Mouse (Mus musculus): ENCODE results near the gene Tymp. TPM values are rescaled to one million over a fixed set of nuclear protein-coding genes. Genes with fewer than 3 reads are reported as not detected.

Gene Tymp
- 3.1 and 3.7 TPM in 2 replicates for polyA plus RNA-seq (2012; rRNA removed)

GRCm38 (mm10) chr15:89376957-89377356 lies at the start of gene Tymp:
TSS of gene Tymp (minus strand) at chr15:89377039.
- no peak within 1 kb of the TSS for H3K27ac ChIP-seq (ENCODE audit: insufficient read depth, low read length)
- no peak within 1 kb of the TSS; the same call in 1 of the 2 replicates for H3K4me3 ChIP-seq (ENCODE audit: insufficient read depth, low read length)
- no peaks in the 10 kb centered on the region for H3K4me1 ChIP-seq (ENCODE audit: control insufficient read depth, insufficient read depth, low read length)
- TF ChIP-seq CTCF (IDR thresholded peaks at IDR 0.05; ENCODE audit: extremely low read depth, insufficient read depth, low read length) (no peak), POLR2A (IDR thresholded peaks at IDR 0.05; ENCODE audit: extremely low read depth, insufficient read depth, low read length) (no peak)

- no peak within 1 kb of the TSS for H3K4me3 ChIP-seq (ENCODE audit: insufficient read depth, low read length)
- H3K27ac ChIP-seq (ENCODE audit: insufficient read depth, low read length) = no peak within 1 kb of the TSS
- TF ChIP-seq CTCF (IDR thresholded peaks at IDR 0.05; ENCODE audit: extremely low read depth, insufficient read depth, low read length) (no peak), POLR2A (IDR thresholded peaks at IDR 0.05; ENCODE audit: extremely low read depth, insufficient read depth, low read length) (no peak)
- no peaks in the 10 kb centered on the region; the same call in 1 of the 2 replicates for H3K4me1 ChIP-seq (ENCODE audit: control insufficient read depth, insufficient read depth, low read length)
Observed at GRCm38 (mm10) chr15:89425711-89426121, 48.9 kb upstream of the Tymp start, which contains the start of gene Cpt1b. TSS of gene Cpt1b (minus strand) at chr15:89425863.

- H3K4me3 ChIP-seq (ENCODE audit: insufficient read depth, low read length) = no peak overlapping the region
- TF ChIP-seq POLR2A (IDR thresholded peaks at IDR 0.05; ENCODE audit: extremely low read depth, insufficient read depth, low read length) = no peak
- TF ChIP-seq CTCF (IDR thresholded peaks at IDR 0.05; ENCODE audit: extremely low read depth, insufficient read depth, low read length) = no peak
- H3K27ac ChIP-seq (ENCODE audit: insufficient read depth, low read length) = no peak overlapping the region
- no peaks in the 10 kb centered on the region; the same call in 1 of the 2 replicates for H3K4me1 ChIP-seq (ENCODE audit: control insufficient read depth, insufficient read depth, low read length)
Observed at GRCm38 (mm10) chr15:89424621-89425020, 47.8 kb upstream of the Tymp start.

- Histone ChIP-seq H3K4me3 (ENCODE audit: insufficient read depth, low read length) (no peak overlapping the region), H3K27ac (ENCODE audit: insufficient read depth, low read length) (no peak overlapping the region), H3K4me1 (ENCODE audit: control insufficient read depth, insufficient read depth, low read length) (no peaks in the 10 kb centered on the region)
- no peak for TF ChIP-seq CTCF (IDR thresholded peaks at IDR 0.05; ENCODE audit: extremely low read depth, insufficient read depth, low read length)
- no peak for TF ChIP-seq POLR2A (IDR thresholded peaks at IDR 0.05; ENCODE audit: extremely low read depth, insufficient read depth, low read length)
Observed at GRCm38 (mm10) chr15:89421938-89422337, 45.1 kb upstream of the Tymp start.

DNA sequence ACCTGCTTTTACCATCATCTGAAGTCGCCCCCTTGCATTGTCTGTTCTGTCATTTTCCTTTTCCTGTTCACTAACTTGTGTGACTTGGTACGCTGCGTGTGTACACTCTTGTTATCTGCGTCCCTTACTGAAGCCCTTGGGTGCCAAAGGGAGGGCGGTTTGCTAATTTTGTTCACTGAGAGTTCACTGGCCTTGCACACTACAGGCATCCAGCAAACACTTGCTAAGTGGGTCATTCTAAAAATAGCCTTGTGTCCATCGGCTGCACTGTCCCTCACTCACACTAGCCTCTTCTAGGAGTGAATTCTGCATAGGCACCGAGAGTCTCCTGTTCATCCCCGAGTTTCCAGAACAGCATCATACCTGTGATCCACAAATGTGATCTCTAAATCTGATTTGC lies 38.4 kb upstream of the Tymp start:
- no peak overlapping the region for H3K27ac ChIP-seq (ENCODE audit: insufficient read depth, low read length)
- H3K4me3 ChIP-seq (ENCODE audit: insufficient read depth, low read length) = no peak overlapping the region
- H3K4me1 ChIP-seq (ENCODE audit: control insufficient read depth, insufficient read depth, low read length) = no peaks in the 10 kb centered on the region
- TF ChIP-seq POLR2A (IDR thresholded peaks at IDR 0.05; ENCODE audit: extremely low read depth, insufficient read depth, low read length) = no peak
- TF ChIP-seq CTCF (IDR thresholded peaks at IDR 0.05; ENCODE audit: extremely low read depth, insufficient read depth, low read length) = no peak

DNA sequence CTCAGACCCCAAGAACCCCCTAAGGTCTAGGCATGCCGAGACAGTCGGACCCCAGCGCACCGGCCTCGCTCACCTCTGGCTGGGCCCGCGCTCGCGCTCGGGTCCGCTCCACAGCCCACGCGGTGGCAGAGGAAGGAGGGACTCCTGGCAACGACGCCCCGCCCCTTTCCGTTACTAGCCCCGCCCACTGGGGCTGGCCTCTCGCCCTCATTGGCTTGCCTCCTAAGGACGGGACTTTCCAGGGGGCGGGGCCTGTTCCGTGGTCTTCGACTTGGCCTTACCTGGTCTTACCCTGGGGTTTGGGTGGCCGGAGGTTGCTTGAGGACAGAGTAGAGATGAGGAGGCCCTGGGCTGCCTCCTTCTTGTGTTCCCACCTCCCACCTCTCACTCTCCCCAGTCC lies 33.3 kb upstream of the Tymp start, which contains the start of gene Syce3:
Gene Syce3 (minus strand): TSS at position 386 of the 400 bp plus-strand sequence.
- no peak within 1 kb of the TSS for H3K4me3 ChIP-seq (ENCODE audit: insufficient read depth, low read length)
- TF ChIP-seq POLR2A (IDR thresholded peaks at IDR 0.05; ENCODE audit: extremely low read depth, insufficient read depth, low read length) = no peak
- TF ChIP-seq CTCF (IDR thresholded peaks at IDR 0.05; ENCODE audit: extremely low read depth, insufficient read depth, low read length) = no peak
- H3K4me1 ChIP-seq (ENCODE audit: control insufficient read depth, insufficient read depth, low read length) = no peaks in the 10 kb centered on the region
- no peak within 1 kb of the TSS for H3K27ac ChIP-seq (ENCODE audit: insufficient read depth, low read length)

DNA sequence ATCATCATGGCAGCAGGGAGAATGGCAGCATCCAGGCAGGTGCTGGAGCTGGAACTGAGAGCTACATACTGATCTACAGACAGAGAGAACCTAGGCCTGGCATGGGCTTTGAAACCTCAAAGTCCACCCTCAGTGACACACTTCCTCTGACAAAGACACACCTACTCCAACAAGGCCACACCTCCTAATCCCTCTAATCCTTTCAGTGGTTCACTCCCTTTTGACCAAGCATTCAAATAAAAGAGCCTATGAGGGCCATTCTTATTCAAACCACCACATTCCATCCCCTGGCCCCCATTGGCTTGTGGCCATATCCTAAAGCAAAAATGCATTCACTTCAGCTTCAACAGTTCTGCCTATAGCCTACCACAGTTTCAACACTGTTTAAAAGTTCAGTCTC lies 29.9 kb upstream of the Tymp start:
- Histone ChIP-seq H3K4me1 (ENCODE audit: control insufficient read depth, insufficient read depth, low read length) (no peaks in the 10 kb centered on the region), H3K27ac (ENCODE audit: insufficient read depth, low read length) (no peak overlapping the region), H3K4me3 (ENCODE audit: insufficient read depth, low read length) (no peak overlapping the region)
- TF ChIP-seq POLR2A (IDR thresholded peaks at IDR 0.05; ENCODE audit: extremely low read depth, insufficient read depth, low read length) = no peak
- no peak for TF ChIP-seq CTCF (IDR thresholded peaks at IDR 0.05; ENCODE audit: extremely low read depth, insufficient read depth, low read length)

- Histone ChIP-seq H3K4me1 (ENCODE audit: control insufficient read depth, insufficient read depth, low read length) (no peaks in the 10 kb centered on the region), H3K4me3 (ENCODE audit: insufficient read depth, low read length) (no peak overlapping the region), H3K27ac (ENCODE audit: insufficient read depth, low read length) (no peak overlapping the region)
- no peak for TF ChIP-seq POLR2A (IDR thresholded peaks at IDR 0.05; ENCODE audit: extremely low read depth, insufficient read depth, low read length)
Observed at GRCm38 (mm10) chr15:89404831-89405623, 28.2 kb upstream of the Tymp start.

DNA sequence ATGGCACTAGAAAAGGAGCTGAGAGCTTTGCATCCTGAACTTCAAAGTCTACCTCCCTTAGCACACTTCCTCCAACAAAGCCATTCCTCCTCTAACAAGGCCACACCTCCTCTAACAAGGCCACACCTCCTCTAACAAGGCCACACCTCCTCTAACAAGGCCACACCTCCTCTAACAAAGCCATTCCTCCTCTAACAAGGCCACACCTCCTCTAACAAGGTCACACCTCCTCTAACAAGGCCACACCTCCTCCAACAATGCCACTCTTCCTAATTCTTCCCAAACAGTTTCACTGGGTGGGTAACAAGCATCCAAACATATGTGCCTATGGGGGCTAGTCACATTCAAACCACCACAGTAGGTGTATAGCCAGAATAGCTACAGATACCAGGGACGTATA lies 25.6 kb upstream of the Tymp start:
- no peak for TF ChIP-seq CTCF (IDR thresholded peaks at IDR 0.05; ENCODE audit: extremely low read depth, insufficient read depth, low read length)
- no peak for TF ChIP-seq POLR2A (IDR thresholded peaks at IDR 0.05; ENCODE audit: extremely low read depth, insufficient read depth, low read length)
- Histone ChIP-seq H3K4me1 (ENCODE audit: control insufficient read depth, insufficient read depth, low read length) (no peaks in the 10 kb centered on the region), H3K4me3 (ENCODE audit: insufficient read depth, low read length) (no peak overlapping the region), H3K27ac (ENCODE audit: insufficient read depth, low read length) (no peak overlapping the region)

DNA sequence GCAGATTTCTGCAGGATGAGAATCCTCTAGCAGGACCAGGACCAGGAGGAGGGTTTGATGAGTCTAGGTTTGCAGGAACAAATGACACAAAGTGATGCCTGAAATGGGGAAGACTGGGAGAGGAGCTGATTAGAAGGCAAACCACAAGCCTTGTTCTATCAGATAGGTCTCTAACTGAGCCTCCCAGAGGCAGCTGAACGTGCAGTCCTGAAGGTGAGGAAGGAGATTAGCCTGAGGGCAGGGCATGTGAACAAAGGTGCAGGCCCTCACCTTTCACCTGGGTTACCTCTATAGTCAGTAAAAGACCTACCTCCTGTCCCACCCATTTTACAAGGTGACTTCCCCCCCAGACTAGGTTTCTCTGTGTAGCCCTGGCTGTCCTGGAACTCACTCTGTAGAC lies 22.9 kb upstream of the Tymp start:
- no peak overlapping the region for H3K4me3 ChIP-seq (ENCODE audit: insufficient read depth, low read length)
- H3K27ac ChIP-seq (ENCODE audit: insufficient read depth, low read length) = no peak overlapping the region
- H3K4me1 ChIP-seq (ENCODE audit: control insufficient read depth, insufficient read depth, low read length) = no peaks in the 10 kb centered on the region
- TF ChIP-seq CTCF (IDR thresholded peaks at IDR 0.05; ENCODE audit: extremely low read depth, insufficient read depth, low read length) = no peak
- TF ChIP-seq POLR2A (IDR thresholded peaks at IDR 0.05; ENCODE audit: extremely low read depth, insufficient read depth, low read length) = no peak
